Comparison of ENCODE assay signal across 7 mouse cellular contexts in the genomic region with DNA sequence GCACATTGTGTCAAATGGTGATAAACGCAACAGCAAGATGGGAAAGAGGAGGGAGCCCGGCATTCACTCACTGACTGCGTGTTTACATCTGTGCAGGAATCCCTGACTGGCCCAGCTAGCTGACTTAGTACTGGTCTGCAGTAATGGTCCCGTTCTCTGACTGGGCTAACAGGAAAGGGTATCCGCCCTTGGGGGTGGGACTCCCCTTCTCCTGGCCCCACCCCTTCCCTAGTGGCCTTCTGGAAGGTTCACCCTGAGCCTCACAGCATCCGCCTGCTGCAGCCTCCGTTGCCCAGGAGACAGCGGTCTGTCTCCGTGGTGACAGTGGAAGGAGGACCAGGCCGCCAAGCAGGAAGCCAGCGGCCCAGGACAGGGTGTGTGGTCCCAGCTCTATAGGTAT. TPM values are rescaled to one million over a fixed set of nuclear protein-coding genes. Genes with fewer than 3 reads are reported as not detected.
DNase-seq lines count a peak whose midpoint lies in the region; ATAC-seq lines count a peak whose summit lies in the region.

No protein-coding gene starts in this region.

- H3K27ac ChIP-seq in forebrain, embryonic 10.5 days: no peak overlapping the region
- H3K27ac ChIP-seq in midbrain, embryonic 11.5 days (ENCODE audit: low read depth, low read length): no peak overlapping the region

- no peak overlapping the region for H3K4me2 ChIP-seq in midbrain, embryonic 11.5 days

- H3K36me3 ChIP-seq in forebrain, embryonic 10.5 days (replicated peaks): peaks cover 9% of the 10 kb centered on the region
- no peaks in the 10 kb centered on the region for H3K36me3 ChIP-seq in midbrain, embryonic 11.5 days (ENCODE audit: control insufficient read depth, insufficient read depth, low read length)

- 13% methylated on average over 11 of the region's 11 CpGs for WGBS in forebrain, embryonic 10.5 days
- WGBS in midbrain, embryonic 11.5 days: 6% methylated on average over 11 of the region's 11 CpGs

- H3K9me3 ChIP-seq in forebrain, embryonic 10.5 days: no peaks in the 10 kb centered on the region
- no peaks in the 10 kb centered on the region for H3K9me3 ChIP-seq in midbrain, embryonic 11.5 days (ENCODE audit: control insufficient read depth, low read length)

- peaks cover 23% of the 10 kb centered on the region for H3K27me3 ChIP-seq in forebrain, embryonic 10.5 days (ENCODE audit: poor library complexity, severe bottlenecking)
- no peaks in the 10 kb centered on the region; the same call in 1 of the 2 replicates for H3K27me3 ChIP-seq in midbrain, embryonic 11.5 days (ENCODE audit: control insufficient read depth, insufficient read depth, low read length)

- peak; percentile 49 for ATAC-seq in midbrain, embryonic 11.5 days (ENCODE audit: low FRiP score)

- DNase-seq in right cerebral cortex, adult 2 months (ENCODE audit: low spot score in 2 of 2): peak; percentile 42 to 48
- DNase-seq in right cerebral cortex, postnatal 4 days: no peak
- DNase-seq in forebrain, embryonic 10.5 days (ENCODE audit: extremely low spot score, low spot score): peak; percentile 24
- DNase-seq in midbrain, embryonic 11.5 days (ENCODE audit: low spot score, missing footprints): peak; percentile 92
- DNase-seq in thymus, postnatal 25 days: no peak
- no peak for DNase-seq in urinary bladder, postnatal 25 days (ENCODE audit: low spot score)
- DNase-seq in liver: no peak

- no peak overlapping the region for H3K9ac ChIP-seq in midbrain, embryonic 11.5 days (ENCODE audit: low read length)

- H3K4me3 ChIP-seq in forebrain, embryonic 10.5 days: no peak overlapping the region
- no peak overlapping the region for H3K4me3 ChIP-seq in midbrain, embryonic 11.5 days (ENCODE audit: low read depth, low read length)

- H3K4me1 ChIP-seq in forebrain, embryonic 10.5 days: peaks cover 39% of the 10 kb centered on the region
- H3K4me1 ChIP-seq in midbrain, embryonic 11.5 days (ENCODE audit: control insufficient read depth, insufficient read depth, low read length): peaks cover 16% of the 10 kb centered on the region

RNA-seq across cellular contexts. Expression of a gene that starts 6.9 kb away (rescaled TPM):
- 2.9 and 3.4 TPM in 2 replicates for polyA plus RNA-seq in forebrain, embryonic 10.5 days (2016; fragmentation: Nextera tagmentation; extraction: Ambion mirVana)
- polyA plus RNA-seq in midbrain, embryonic 11.5 days (2014; fragmentation: Nextera tagmentation; extraction: Ambion mirVana): 3.6 and 4.6 TPM in 2 replicates

Comparison
In these comparisons a context has a peak if more than half of its experiments do, and no peak if none do; other contexts are left out.
1. DNase-seq: peak in right cerebral cortex, adult 2 months (2 of 2), forebrain, embryonic 10.5 days (single experiment) and midbrain, embryonic 11.5 days (single experiment); none in right cerebral cortex, postnatal 4 days (single experiment), thymus, postnatal 25 days (single experiment), urinary bladder, postnatal 25 days (single experiment) and liver (single experiment).